Mouse (Mus musculus) adipocyte (in vitro differentiated cells): ENCODE results near the gene Atp13a4.

ENCODE experiments used
- DNase-seq: peaks from one replicate; pipeline ENCODE4 v3.0.0-alpha.2; 2016; ENCODE audit warnings: low spot score

The Atp13a4 gene

GRCm38 (mm10) chr16:29463798-29464197 lies 80.9 kb downstream of the Atp13a4 start:
- DNase-seq, result no peak

DNA sequence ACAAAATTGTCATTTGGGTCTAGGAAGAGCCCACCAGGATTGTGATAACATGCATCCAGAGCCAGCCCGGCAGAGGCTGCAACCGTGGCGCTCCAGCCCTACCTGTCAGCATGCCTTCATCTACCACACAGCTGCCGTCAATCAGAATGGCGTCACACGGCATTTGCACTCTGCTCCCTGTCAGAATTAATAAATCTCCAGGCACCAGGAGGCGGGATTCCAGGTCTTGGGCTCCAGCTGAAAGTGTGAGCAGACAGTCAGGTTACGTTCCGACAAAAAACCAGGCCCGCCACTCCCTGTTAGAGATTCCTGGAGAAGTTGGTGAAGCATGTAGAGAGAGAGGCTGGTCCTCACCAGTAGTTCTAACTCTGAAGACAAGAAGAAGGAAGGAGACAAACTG lies 85.3 kb downstream of the Atp13a4 start:
- DNase-seq, result no peak

DNA sequence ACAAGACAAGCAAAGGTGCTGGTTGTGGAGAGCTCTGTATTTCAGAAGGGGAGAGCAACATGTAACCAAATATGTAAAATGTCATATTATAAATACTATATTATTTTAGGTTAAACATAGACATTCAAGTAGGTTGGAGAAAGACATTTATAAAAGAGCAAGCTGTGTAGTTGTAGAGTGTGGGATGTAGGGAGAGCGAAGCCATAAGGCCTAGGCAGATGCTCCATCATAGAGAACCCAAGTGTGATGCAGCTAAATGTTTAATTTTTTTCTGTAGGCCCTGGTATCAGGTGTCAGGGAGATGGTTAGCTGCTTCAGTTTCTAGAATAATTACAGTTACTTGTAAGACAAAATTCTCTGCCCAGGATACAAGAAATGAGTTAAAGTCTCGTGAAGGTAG lies 87.8 kb downstream of the Atp13a4 start:
- DNase-seq, result no peak

DNA sequence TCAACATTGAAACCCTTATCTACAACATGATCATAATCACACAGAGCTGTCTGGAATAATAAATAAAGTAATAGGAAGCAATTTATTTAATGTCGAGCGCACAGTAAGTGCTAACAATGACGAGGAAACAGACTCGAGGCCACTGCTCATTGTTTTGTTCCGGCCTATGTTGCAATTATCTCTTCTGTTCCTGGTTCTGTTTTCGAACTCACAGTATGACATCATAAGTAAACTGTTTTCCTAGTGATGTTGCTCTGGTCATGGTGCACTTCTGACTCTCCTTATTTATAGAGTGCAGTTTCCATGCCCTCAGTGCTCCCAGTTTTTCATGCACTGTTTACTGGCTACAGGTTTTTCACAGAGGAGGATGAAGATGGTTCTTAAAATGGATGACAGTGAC lies 91.4 kb downstream of the Atp13a4 start:
- no peak for DNase-seq

DNA sequence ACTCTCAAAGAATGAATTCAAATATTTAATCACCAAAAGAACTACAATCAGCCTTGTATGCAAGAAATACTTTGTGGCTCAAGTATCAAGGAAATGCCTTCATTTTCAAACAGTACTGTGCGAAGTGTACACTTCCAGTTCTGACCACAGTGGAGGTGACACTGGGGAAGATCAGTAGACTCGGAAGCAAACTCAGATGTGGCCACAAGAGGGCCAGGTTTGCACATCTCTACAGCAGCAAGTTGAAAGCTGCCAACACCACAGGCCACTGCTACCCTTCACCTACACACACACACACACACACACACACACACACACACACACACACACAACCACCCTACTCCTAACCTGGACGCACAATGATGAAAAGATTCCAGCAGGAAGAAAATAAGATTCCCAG lies 93.0 kb downstream of the Atp13a4 start:
- peak; percentile 24 for DNase-seq

GRCm38 (mm10) chr16:29442126-29442525 lies 102.5 kb downstream of the Atp13a4 start:
- DNase-seq, result no peak

GRCm38 (mm10) chr16:29441405-29441985 lies 103.2 kb downstream of the Atp13a4 start:
- DNase-seq, result no peak

DNA sequence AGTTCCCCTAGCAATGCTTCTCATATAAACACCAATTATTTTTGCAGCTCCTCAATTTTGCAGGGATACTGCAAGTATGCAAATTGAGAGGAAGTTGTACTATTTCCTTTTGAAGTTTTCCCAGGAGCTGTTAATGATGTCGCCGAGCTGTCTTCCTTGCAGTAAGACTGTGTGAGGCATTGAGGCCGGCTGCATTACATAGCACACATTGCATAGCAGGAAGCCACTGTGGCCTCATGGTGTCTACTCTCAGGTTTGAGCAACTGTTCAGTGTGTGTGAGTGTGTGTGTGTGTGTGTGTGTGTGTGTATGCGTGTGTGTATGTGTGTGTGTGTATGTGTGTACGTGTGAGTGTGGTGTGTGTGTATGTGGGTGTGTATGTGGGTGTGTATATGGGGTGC lies 106.6 kb downstream of the Atp13a4 start:
- DNase-seq, result no peak

DNA sequence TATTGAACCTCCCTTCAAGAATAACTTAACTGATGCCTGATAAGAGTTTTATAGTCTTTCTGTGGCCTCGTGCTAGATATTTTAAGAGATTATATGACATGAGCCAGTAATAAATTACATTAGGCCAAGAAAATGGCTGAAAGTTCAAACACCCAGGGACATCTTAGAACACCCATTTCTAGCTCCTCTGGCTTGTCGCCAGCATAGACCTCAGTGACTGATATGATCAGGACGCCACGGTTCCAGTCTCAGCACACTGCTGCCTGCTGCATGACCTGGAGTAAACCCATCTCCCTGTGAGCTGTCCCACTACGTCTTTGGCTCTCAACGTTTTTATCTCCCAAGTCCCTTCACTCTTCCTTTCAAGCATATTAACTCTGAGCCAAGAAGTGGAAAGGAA lies 108.9 kb downstream of the Atp13a4 start:
- no peak for DNase-seq

GRCm38 (mm10) chr16:29434712-29435111 lies 110.0 kb downstream of the Atp13a4 start:
- peak; percentile 20 for DNase-seq

DNA sequence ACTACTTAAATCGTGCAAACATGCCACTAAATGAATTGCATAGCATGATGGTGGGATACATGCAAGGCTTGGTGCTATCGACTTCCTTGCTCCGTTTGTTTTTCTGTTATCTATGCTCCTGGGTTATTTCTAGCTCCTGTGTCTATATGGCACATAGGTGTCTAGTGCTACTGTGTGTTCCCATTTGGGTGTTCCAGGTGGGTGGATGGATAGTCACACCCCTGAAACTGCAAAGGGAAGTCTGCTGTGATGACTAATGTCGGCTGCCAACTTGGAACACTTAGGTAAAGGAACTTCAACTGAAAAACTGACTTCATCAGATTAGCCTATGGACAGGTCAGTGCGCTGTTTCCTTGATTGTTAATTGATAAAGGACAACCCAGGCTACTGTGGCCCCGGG lies 129.8 kb downstream of the Atp13a4 start:
- DNase-seq, result no peak

DNA sequence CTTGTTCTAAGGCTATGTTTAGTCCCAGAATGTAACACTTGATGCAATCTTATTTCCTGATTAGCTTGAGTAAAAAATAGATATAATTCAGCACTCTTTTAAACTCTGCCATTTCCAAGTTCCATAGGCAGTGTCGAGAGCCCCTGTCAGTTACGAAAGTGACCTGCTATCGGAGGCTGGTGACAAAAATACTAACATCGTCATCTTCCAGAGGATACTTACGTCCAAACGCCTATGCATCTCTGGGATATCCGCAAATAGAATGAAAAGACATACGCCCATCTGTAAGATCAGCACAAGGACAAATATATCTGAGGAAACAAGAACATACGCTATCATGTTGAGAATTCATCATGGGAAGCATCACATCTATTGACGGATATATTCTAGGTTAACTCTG lies 137.3 kb downstream of the Atp13a4 start:
- DNase-seq, result no peak

DNA sequence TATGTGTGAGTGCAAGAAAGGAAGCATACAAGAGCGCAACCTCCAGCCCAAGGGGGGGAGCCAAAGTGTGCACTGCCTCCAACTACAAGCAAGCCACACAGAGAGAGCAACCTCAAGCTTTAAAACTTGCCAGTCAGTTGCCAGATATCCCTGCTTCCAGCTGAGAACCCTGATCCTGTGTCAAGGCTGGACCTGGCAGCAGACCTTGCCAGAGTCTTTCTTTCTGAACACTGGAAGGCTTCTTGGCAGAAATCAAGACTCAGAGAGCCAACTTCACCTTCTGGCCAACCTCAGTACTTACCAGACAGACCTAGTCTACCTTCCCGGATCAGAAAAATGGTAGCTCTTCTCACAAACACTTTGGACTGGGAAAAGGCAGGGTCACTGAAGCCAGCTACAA lies 145.6 kb downstream of the Atp13a4 start:
- DNase-seq, result no peak

DNA sequence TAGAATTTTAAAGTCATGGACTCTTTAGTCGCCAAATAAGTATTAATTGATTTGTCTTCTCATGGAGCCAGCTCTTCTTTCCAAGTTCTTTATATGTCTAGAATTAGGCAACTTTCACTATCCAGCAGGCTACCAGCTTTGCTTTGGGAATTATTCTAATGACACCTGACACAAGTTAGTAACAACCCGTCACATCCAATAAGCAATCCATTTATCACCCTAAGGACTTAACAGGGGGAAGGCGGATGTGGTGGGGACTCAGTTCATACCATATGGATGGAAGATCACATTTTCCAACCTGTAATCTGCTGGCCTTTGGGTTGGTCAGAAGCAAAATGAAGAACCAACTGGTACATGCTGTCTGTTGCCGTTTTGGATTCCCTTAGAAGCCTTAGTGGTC lies 159.9 kb downstream of the Atp13a4 start:
- DNase-seq, result no peak

DNA sequence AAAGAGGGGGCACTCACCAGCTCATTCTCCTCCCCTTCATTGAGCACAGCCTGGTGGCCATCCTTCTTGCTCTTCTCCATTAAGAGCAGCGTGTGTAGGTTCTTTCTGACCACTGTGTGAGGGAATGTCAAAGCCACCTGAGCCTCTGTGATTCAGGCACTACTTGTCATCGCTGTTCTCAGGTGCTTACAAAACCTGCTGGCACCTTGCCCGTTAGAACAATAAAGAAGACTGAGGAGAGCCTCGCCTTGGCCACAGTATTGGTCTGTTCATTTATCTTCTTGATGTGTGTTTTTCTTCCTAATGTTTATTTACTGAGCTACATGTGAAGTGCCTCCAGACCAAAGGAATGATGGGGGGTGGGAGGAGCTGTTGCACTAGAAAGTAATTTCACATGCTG lies 166.2 kb downstream of the Atp13a4 start, which contains the start of gene Atp13a5:
Atp13a5 (minus strand) TSS at position 275 of the 400 bp plus-strand sequence.
- no peak for DNase-seq

DNA sequence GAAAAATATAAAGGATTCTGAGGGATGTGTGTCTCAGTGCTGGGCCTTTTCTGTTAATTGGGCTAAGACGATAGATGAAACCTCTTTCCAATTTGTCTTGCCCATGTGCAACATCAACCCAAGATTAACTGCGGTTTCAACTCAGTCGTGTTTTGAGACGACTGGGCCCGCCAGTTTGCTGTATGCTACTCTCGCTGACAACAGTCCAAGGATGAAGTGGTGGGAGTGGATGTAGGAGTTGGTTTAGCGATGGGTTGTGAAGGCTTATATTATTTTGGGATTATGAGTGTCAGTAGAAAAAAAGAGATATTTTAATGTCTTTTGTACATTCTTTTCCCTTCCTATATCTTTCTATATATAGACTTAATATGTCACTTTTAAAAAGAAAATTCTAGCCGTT lies 170.0 kb downstream of the Atp13a4 start:
- DNase-seq, result no peak
